Mouse (Mus musculus) lung, postnatal 0 days (tissue): ENCODE measurements around the gene Aes.

Experiments
- CTCF ChIP-seq: IDR thresholded peaks from 2 replicates; pipeline ENCODE4 v1.5.1; 2016; ENCODE audit warnings: antibody characterized with exemption, mild to moderate bottlenecking
- EP300 ChIP-seq: IDR thresholded peaks from 2 replicates; pipeline ENCODE4 v1.6.1; 2016; ENCODE audit warnings: antibody characterized with exemption, mild to moderate bottlenecking, control low read depth

DNA sequence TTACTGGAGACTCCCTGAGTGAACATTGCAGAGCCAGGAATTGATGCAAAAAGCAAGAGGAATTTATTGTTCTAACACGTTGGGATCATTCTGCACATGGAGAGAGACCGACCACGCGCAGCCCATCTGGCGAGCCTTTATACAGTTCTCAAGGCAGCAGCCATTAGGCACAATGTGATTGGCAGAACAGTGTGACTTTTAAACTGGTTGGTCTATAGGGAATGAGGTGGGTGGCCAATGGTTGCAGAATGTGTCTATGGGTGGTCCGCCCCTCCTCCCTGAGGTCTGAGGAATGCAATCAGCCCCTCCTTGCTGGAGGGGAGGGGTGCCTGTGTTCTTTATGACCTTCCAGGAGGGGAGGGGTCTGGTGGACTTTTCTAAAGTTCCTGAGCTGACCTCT lies 56.2 kb downstream of the Aes start:
- TF ChIP-seq EP300, result no peak
- no peak for TF ChIP-seq CTCF
